Mouse (Mus musculus) lung, embryonic 14.5 days (tissue): Measurements from ENCODE around the gene Ehd3. TPM values are rescaled to one million over a fixed set of nuclear protein-coding genes. Genes with fewer than 3 reads are reported as not detected.
A peak's percentile ranks its signal among the peaks of the same experiment; 100 is the strongest.
"Not testable (repeated sequence)": the region's sequence is repeated elsewhere in the genome, so short reads cannot be mapped to it uniquely, and the experiment has no call there.

ENCODE experiments used
- ATAC-seq: fragments of 200-750 bp; cut with Nextera tagmentation; 2 replicates; pipeline ENCODE4 v1.8.0; 2017; ENCODE audit warnings: mild to moderate bottlenecking, moderate TSS enrichment, moderate library complexity; ENCODE audit not compliant: insufficient read depth
- DNase-seq: peaks from one replicate; pipeline ENCODE4 v3.0.0-alpha.2; 2015
- H3K27ac ChIP-seq: fragments of 300-500 bp; sonication (generic); 2 replicates; pipeline ENCODE4 v1.5.1; 2014; ENCODE audit warnings: low read depth, mild to moderate bottlenecking, moderate library complexity
- H3K27me3 ChIP-seq: fragments of 300-500 bp; sonication (generic); 2 replicates; pipeline ENCODE4 v1.6.1; 2014; ENCODE audit warnings: low read length, control low read depth; ENCODE audit not compliant: insufficient read depth
- H3K36me3 ChIP-seq: fragments of 300-500 bp; sonication (generic); 2 replicates; pipeline ENCODE4 v1.6.1; 2014; ENCODE audit warnings: control low read depth; ENCODE audit not compliant: insufficient read depth
- H3K4me1 ChIP-seq: fragments of 300-500 bp; sonication (generic); 2 replicates; pipeline ENCODE4 v1.6.1; 2014; ENCODE audit warnings: antibody characterized with exemption, control low read depth; ENCODE audit not compliant: insufficient read depth
- H3K4me2 ChIP-seq: fragments of 300-500 bp; sonication (generic); 2 replicates; pipeline ENCODE4 v1.6.1; 2014; ENCODE audit warnings: mild to moderate bottlenecking
- H3K4me3 ChIP-seq: fragments of 300-500 bp; sonication (generic); 2 replicates; pipeline ENCODE4 v1.5.1; 2014; ENCODE audit warnings: low read depth, low read length
- H3K9ac ChIP-seq: fragments of 300-500 bp; sonication (generic); 2 replicates; pipeline ENCODE4 v1.6.1; 2014
- H3K9me3 ChIP-seq: fragments of 300-500 bp; sonication (generic); 2 replicates; pipeline ENCODE4 v1.6.1; 2016; ENCODE audit warnings: low read depth, low read length, control low read depth
- CTCF ChIP-seq: IDR thresholded peaks from 2 replicates; pipeline ENCODE4 v1.5.1; 2016; ENCODE audit warnings: antibody characterized with exemption, low read depth
- WGBS: fragments of 180-500 bp; shearing (Covaris S2); extraction: QIAGEN DNeasy Blood & Tissue Kit; methylation state at CpG from one replicate; pipeline ENCODE4 v1.1.7; 2014; 5-methylcytosine and 5-hydroxymethylcytosine counted together
- polyA plus RNA-seq: library from polyadenylated mRNA; unstranded; fragments of >200 nt; fragmentation: Nextera tagmentation; extraction: Ambion mirVana; gene quantifications from 2 replicates; pipeline ENCODE4 v1.2.1, GENCODE M21; 2014

Ehd3 gene
- polyA plus RNA-seq, 1 experiment from 2014 or later: 13.4 TPM

DNA sequence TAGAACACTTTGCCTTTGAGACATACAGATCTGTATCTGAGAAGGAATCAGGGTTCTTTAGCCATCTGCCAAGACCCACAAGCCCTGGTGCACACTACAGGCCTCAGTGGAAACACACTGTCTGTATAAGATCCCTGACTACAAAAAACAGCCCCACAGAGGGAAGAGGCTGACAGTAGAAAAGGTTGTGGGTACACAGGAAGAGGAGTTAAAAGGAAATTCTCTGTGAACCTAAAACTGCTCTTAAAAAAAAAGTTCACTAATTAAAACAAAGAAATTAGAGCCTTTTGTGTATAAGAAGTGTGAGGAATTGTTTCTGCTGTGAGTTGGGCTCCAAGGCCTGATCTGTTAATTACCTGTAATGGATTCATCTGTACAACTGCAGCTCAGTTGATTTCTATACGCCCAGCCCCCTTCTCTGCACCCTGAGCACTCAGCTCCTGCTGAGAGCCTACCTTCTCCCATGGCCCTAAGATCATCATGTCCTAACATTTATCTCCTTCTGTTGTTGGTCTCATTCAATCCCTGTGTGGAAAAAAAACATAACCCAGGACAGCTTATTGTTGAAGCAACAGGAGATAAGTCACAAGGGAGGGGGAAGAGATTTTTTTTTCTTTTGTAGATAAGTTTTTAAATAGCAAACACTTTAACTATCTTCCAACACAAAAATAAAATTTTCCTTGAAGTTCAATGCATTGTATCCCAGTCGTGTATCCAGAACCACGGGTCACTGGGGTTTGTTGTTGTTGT, 35.3 kb downstream of the Ehd3 start:
- Histone ChIP-seq H3K9me3 (no peaks in the 10 kb centered on the region), H3K4me1 (no peaks in the 10 kb centered on the region), H3K36me3 (no peaks in the 10 kb centered on the region), H3K9ac (no peak overlapping the region), H3K27me3 (no peaks in the 10 kb centered on the region), H3K4me3 (no peak overlapping the region), H3K4me2 (no peak overlapping the region), H3K27ac (no peak overlapping the region)
- 44% methylated on average over 3 of the region's 3 CpGs for WGBS
- DNase-seq (no peak), ATAC-seq (no peak)
- TF ChIP-seq CTCF: no peak

DNA sequence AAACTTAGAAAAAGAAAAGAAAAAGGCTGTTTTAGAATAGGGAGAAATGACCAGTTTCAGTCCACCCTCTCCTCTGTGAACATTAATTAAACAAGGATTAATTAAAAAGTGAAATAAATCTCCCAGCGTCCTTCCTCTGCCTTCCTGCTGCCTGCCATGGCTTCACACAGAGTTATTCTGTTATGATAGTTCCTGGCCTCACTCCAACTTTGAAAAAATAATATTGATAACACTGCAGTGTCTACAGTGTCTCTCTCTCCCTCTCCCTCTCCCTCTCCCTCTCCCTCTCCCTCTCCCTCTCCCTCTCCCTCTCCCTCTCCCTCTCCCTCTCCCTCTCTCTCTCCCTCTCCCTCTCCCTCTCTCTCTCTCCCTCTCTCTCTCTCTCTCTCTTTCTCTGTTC, 35.9 kb downstream of the Ehd3 start:
- H3K9me3 ChIP-seq, H3K27ac ChIP-seq, ATAC-seq, H3K27me3 ChIP-seq, H3K36me3 ChIP-seq, H3K4me1 ChIP-seq, H3K4me2 ChIP-seq, H3K4me3 ChIP-seq, H3K9ac ChIP-seq: not testable (repeated sequence)
- peak; percentile 74 for DNase-seq
- 19% methylated on average over 1 of the region's 1 CpGs for WGBS

DNA sequence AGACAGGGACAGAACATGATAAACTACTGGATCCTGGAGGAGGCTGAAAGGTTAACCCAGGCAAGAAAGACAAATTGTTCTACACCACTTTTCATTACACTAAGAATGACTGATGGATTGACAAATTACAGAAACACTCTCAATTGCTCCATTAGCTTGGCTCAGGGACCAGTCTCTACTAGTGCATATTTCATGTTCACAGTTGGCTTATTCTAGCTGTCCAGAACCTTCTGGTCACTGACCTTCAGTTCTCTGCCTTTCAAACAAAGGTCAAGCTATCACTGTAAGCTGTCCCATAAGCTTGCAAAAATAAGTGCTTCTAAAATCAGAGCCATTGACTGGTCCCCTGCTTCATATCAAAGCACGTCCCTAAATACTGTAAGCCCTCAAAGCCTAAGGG, 39.0 kb downstream of the Ehd3 start:
- Histone ChIP-seq H3K4me2 (no peak overlapping the region), H3K27ac (no peak overlapping the region), H3K9ac (no peak overlapping the region), H3K9me3 (no peaks in the 10 kb centered on the region), H3K4me3 (no peak overlapping the region), H3K36me3 (no peaks in the 10 kb centered on the region), H3K27me3 (no peaks in the 10 kb centered on the region), H3K4me1 (no peaks in the 10 kb centered on the region)
- no peak for DNase-seq
- no peak for TF ChIP-seq CTCF
- no peak for ATAC-seq
- 74% methylated on average over 1 of the region's 1 CpGs for WGBS

DNA sequence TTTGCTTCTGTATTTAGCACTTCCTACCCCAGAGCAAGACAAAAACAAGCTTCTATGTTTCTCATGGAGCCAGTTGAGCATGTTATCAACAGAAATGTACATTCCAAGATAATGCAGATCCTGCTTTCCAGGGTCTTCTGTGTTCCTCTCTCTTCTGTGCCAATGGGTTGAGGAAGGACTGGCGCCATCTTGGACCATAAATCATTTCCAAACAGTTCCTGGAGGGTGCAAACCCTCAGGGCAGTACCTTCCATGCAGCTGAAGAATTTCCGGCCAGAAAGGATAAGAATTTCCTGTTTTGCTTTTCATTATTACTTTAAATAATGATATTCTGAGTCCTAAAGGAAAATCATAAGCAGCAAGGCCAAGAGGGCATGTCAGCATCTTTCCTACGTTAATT, 41.7 kb downstream of the Ehd3 start:
- Histone ChIP-seq H3K9me3 (no peaks in the 10 kb centered on the region), H3K4me1 (no peaks in the 10 kb centered on the region), H3K9ac (no peak overlapping the region), H3K36me3 (no peaks in the 10 kb centered on the region), H3K27ac (no peak overlapping the region), H3K4me3 (no peak overlapping the region), H3K4me2 (no peak overlapping the region), H3K27me3 (no peaks in the 10 kb centered on the region)
- peak; percentile 11 for DNase-seq
- TF ChIP-seq CTCF: no peak
- no peak for ATAC-seq
- 51% methylated on average over 3 of the region's 3 CpGs for WGBS

DNA sequence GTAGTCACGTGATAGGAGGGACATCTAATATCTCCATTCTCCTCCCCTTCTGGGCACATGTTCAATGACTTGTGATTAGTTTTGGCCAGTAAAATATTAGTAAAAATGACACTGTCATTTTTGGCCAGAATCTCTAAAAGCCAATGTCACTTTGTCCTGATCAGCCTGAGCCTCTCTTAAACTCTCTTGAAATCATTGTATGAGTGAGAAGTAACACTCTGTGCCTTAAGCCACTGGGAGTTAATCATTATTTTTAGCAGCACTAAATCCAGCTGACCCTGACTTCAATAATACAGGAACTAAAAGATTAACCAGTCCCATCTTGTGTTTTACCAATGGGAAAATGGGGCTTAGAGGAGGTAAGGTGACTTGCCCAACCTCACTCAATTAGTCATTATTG, 43.5 kb downstream of the Ehd3 start:
- no peaks in the 10 kb centered on the region for H3K9me3 ChIP-seq
- H3K9ac ChIP-seq: no peak overlapping the region
- no peak overlapping the region for H3K4me3 ChIP-seq
- no peak for ATAC-seq
- no peak for TF ChIP-seq CTCF
- H3K36me3 ChIP-seq: no peaks in the 10 kb centered on the region
- no peaks in the 10 kb centered on the region for H3K4me1 ChIP-seq
- H3K4me2 ChIP-seq: no peak overlapping the region
- WGBS: 79% methylated on average over 1 of the region's 1 CpGs
- no peaks in the 10 kb centered on the region for H3K27me3 ChIP-seq
- no peak for DNase-seq
- no peak overlapping the region for H3K27ac ChIP-seq

DNA sequence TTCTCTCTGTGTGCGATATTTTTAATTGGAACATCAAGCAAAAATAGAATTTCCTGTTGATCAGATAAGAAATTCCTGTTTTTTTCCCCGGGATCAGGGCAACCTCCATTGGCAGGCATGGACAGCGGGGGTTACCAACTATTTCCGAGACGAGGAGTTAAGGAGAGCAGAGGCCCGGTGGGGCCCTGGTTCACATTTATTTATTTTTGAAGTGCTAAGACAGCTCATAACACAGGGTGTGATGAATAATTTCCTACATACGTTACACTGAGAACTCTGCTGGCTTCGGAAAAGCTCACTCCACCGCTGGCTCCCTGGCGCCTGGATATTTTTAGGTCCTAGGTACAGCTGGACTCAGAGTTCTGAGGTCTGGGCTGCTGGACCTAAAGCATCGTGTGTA, 49.1 kb downstream of the Ehd3 start:
- 43% methylated on average over 11 of the region's 11 CpGs for WGBS
- H3K4me3 ChIP-seq: no peak overlapping the region
- H3K27me3 ChIP-seq: no peaks in the 10 kb centered on the region
- no peak for TF ChIP-seq CTCF
- no peak overlapping the region for H3K27ac ChIP-seq
- no peak for ATAC-seq
- no peak overlapping the region for H3K4me2 ChIP-seq
- no peaks in the 10 kb centered on the region for H3K36me3 ChIP-seq
- H3K9me3 ChIP-seq: no peaks in the 10 kb centered on the region
- no peak overlapping the region for H3K9ac ChIP-seq
- no peak for DNase-seq
- no peaks in the 10 kb centered on the region for H3K4me1 ChIP-seq

DNA sequence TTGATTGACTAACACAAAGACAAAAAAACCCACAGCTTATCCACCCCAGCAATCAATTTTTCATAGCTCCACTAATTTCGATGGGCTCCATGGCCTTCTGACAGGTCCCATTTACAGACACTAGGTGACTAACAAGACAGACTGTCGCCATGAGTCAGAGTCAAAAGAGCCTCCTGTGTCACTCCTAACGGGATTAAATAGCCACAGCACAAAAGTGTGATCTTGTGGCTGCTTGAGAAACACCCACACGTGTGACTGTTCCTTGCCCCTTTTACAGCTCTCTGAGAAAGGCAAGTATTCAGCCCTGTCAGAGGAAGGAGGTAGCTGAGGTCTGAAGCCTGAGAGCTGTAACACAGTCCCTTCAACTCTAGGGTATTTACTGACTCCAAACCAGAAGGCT, 49.8 kb downstream of the Ehd3 start:
- Histone ChIP-seq H3K4me1 (no peaks in the 10 kb centered on the region), H3K36me3 (no peaks in the 10 kb centered on the region), H3K27ac (no peak overlapping the region), H3K4me3 (no peak overlapping the region), H3K27me3 (no peaks in the 10 kb centered on the region), H3K9me3 (no peaks in the 10 kb centered on the region), H3K9ac (no peak overlapping the region), H3K4me2 (no peak overlapping the region)
- WGBS: 75% methylated on average over 4 of the region's 4 CpGs
- DNase-seq: no peak
- ATAC-seq: no peak
- TF ChIP-seq CTCF: no peak
